Mouse (Mus musculus) hindbrain, embryonic 12.5 days (tissue): ENCODE results near the gene Pop7. TPM values are rescaled to one million over a fixed set of nuclear protein-coding genes. Genes with fewer than 3 reads are reported as not detected.

Source experiments
- ATAC-seq: fragments of 200-750 bp; cut with Nextera tagmentation; 2 replicates; pipeline ENCODE4 v1.8.0; 2017; ENCODE audit warnings: moderate TSS enrichment; ENCODE audit not compliant: low FRiP score
- H3K27ac ChIP-seq: fragments of 300-500 bp; sonication (generic); 2 replicates; pipeline ENCODE4 v1.5.1; 2016; ENCODE audit warnings: mild to moderate bottlenecking
- H3K27me3 ChIP-seq: fragments of 300-500 bp; sonication (generic); 2 replicates; pipeline ENCODE4 v1.6.1; 2016; ENCODE audit warnings: mild to moderate bottlenecking
- H3K36me3 ChIP-seq: fragments of 300-500 bp; sonication (generic); 2 replicates; pipeline ENCODE4 v1.6.1; 2016; ENCODE audit warnings: mild to moderate bottlenecking
- H3K4me1 ChIP-seq: fragments of 300-500 bp; sonication (generic); 2 replicates; pipeline ENCODE4 v1.6.1; 2016
- H3K4me2 ChIP-seq: fragments of 300-500 bp; sonication (generic); replicated peaks from 2 replicates; pipeline ENCODE4 v1.6.1; 2016; ENCODE audit warnings: mild to moderate bottlenecking
- H3K4me3 ChIP-seq: fragments of 300-500 bp; sonication (generic); 2 replicates; pipeline ENCODE4 v1.5.1; 2016; ENCODE audit warnings: mild to moderate bottlenecking
- H3K9ac ChIP-seq: fragments of 300-500 bp; sonication (generic); 2 replicates; pipeline ENCODE4 v1.6.1; 2016; ENCODE audit warnings: mild to moderate bottlenecking, moderate library complexity
- H3K9me3 ChIP-seq: fragments of 300-500 bp; sonication (generic); replicated peaks from 2 replicates; pipeline ENCODE4 v1.6.1; 2016; ENCODE audit warnings: mild to moderate bottlenecking
- WGBS: fragments of 180-500 bp; shearing (Covaris S2); methylation state at CpG from one replicate; pipeline ENCODE4 v1.1.7; 2016; 5-methylcytosine and 5-hydroxymethylcytosine counted together
- polyA plus RNA-seq: library from polyadenylated mRNA; unstranded; fragments of >200 nt; fragmentation: Nextera tagmentation; extraction: Ambion mirVana; gene quantifications from 2 replicates; pipeline ENCODE4 v1.2.1, GENCODE M21; 2016

Gene Pop7
- polyA plus RNA-seq, 1 experiment from 2014 or later = 60.7 TPM

GRCm38 (mm10) chr5:137533117-137533827 is 31.0 kb upstream of the Pop7 start, which contains the start of the genes Epo and Gnb2:
Gene Epo (minus strand): TSS chr5:137533242.
Gene Gnb2 (minus strand): TSS chr5:137533510.
- H3K4me3 ChIP-seq = peak within 1 kb of the TSS; percentile 77
- H3K4me1 ChIP-seq = peaks cover 27% of the 10 kb centered on the region
- H3K9me3 ChIP-seq = no peaks in the 10 kb centered on the region
- peak within 1 kb of the TSS; percentile 96 for H3K27ac ChIP-seq
- H3K9ac ChIP-seq = peak within 1 kb of the TSS; percentile 93
- ATAC-seq = peak; percentile 58
- H3K27me3 ChIP-seq = no peaks in the 10 kb centered on the region
- peaks cover 20% of the 10 kb centered on the region for H3K36me3 ChIP-seq
- WGBS = under 1% methylated on average over 39 of the region's 40 CpGs
- H3K4me2 ChIP-seq = peak within 1 kb of the TSS; percentile 89

GRCm38 (mm10) chr5:137532808-137533116 is 30.4 kb upstream of the Pop7 start:
- Histone ChIP-seq H3K4me3 (peak overlapping the region; percentile 77), H3K9ac (peak overlapping the region; percentile 93), H3K4me2 (peak overlapping the region; percentile 89), H3K4me1 (peaks cover 30% of the 10 kb centered on the region), H3K9me3 (no peaks in the 10 kb centered on the region), H3K36me3 (peaks cover 25% of the 10 kb centered on the region), H3K27me3 (no peaks in the 10 kb centered on the region), H3K27ac (peak overlapping the region; percentile 96)
- ATAC-seq = no peak; the same call in 1 of the 2 replicates
- under 1% methylated on average over 10 of the region's 12 CpGs for WGBS

- ATAC-seq = no peak; the same call in 1 of the 2 replicates
Observed at GRCm38 (mm10) chr5:137532131-137532807, 30.0 kb upstream of the Pop7 start.

GRCm38 (mm10) chr5:137531414-137532130 is 29.3 kb upstream of the Pop7 start:
- peak; percentile 11 for ATAC-seq
- H3K4me1 ChIP-seq = peaks cover 39% of the 10 kb centered on the region
- under 1% methylated on average over 49 of the region's 51 CpGs for WGBS

More at GRCm38 (mm10) chr5:137532131-137532807, 30.0 kb upstream of the Pop7 start:
- peak overlapping the region; percentile 96 for H3K27ac ChIP-seq
- H3K36me3 ChIP-seq = peaks cover 30% of the 10 kb centered on the region
- H3K4me2 ChIP-seq = peak overlapping the region; percentile 89
- H3K4me1 ChIP-seq = peaks cover 35% of the 10 kb centered on the region
- peak overlapping the region; percentile 77 for H3K4me3 ChIP-seq
- peak overlapping the region; percentile 93 for H3K9ac ChIP-seq
- no peaks in the 10 kb centered on the region for H3K9me3 ChIP-seq
- 1% methylated on average over 19 of the region's 19 CpGs for WGBS
- no peaks in the 10 kb centered on the region for H3K27me3 ChIP-seq

GRCm38 (mm10) chr5:137530588-137531413 is 28.5 kb upstream of the Pop7 start:
- under 1% methylated on average over 44 of the region's 46 CpGs for WGBS
- Histone ChIP-seq H3K27me3 (no peaks in the 10 kb centered on the region), H3K4me1 (peaks cover 45% of the 10 kb centered on the region), H3K4me3 (peak overlapping the region; percentile 77), H3K27ac (peak overlapping the region; percentile 96), H3K9ac (peak overlapping the region; percentile 93), H3K9me3 (no peaks in the 10 kb centered on the region), H3K36me3 (peaks cover 38% of the 10 kb centered on the region), H3K4me2 (peak overlapping the region; percentile 89)
- peak; percentile 60 for ATAC-seq

More at GRCm38 (mm10) chr5:137531414-137532130, 29.3 kb upstream of the Pop7 start:
- Histone ChIP-seq H3K9ac (peak overlapping the region; percentile 93), H3K9me3 (no peaks in the 10 kb centered on the region), H3K4me2 (peak overlapping the region; percentile 89), H3K36me3 (peaks cover 33% of the 10 kb centered on the region), H3K27me3 (no peaks in the 10 kb centered on the region), H3K4me3 (peak overlapping the region; percentile 77), H3K27ac (peak overlapping the region; percentile 96)

- H3K27ac ChIP-seq = peak overlapping the region; percentile 96
- H3K27me3 ChIP-seq = no peaks in the 10 kb centered on the region
- WGBS = 73% methylated on average over 8 of the region's 8 CpGs
- H3K36me3 ChIP-seq = peaks cover 45% of the 10 kb centered on the region
- peak overlapping the region; percentile 77 for H3K4me3 ChIP-seq
- H3K4me2 ChIP-seq = peak overlapping the region; percentile 89
- ATAC-seq = no peak
- no peaks in the 10 kb centered on the region for H3K9me3 ChIP-seq
- H3K4me1 ChIP-seq = peaks cover 50% of the 10 kb centered on the region
- H3K9ac ChIP-seq = peak overlapping the region; percentile 93
Observed at GRCm38 (mm10) chr5:137530075-137530474, 27.8 kb upstream of the Pop7 start.

- peak overlapping the region; percentile 93 for H3K9ac ChIP-seq
- H3K4me3 ChIP-seq = peak overlapping the region; percentile 77; the same call in 1 of the 2 replicates
- peak overlapping the region; percentile 89 for H3K4me2 ChIP-seq
- peaks cover 51% of the 10 kb centered on the region for H3K36me3 ChIP-seq
- peak overlapping the region; percentile 96; the same call in 1 of the 2 replicates for H3K27ac ChIP-seq
- H3K27me3 ChIP-seq = no peaks in the 10 kb centered on the region
- no peak for ATAC-seq
- peaks cover 50% of the 10 kb centered on the region for H3K4me1 ChIP-seq
- H3K9me3 ChIP-seq = no peaks in the 10 kb centered on the region
- WGBS = 66% methylated on average over 15 of the region's 15 CpGs
Observed at GRCm38 (mm10) chr5:137529221-137529995, 27.1 kb upstream of the Pop7 start.

GRCm38 (mm10) chr5:137528247-137528968 is 26.1 kb upstream of the Pop7 start:
- H3K4me3 ChIP-seq = no peak overlapping the region
- no peak overlapping the region for H3K4me2 ChIP-seq
- peak overlapping the region; percentile 35; the same call in 1 of the 2 replicates for H3K27ac ChIP-seq
- H3K9me3 ChIP-seq = no peaks in the 10 kb centered on the region
- no peaks in the 10 kb centered on the region for H3K27me3 ChIP-seq
- peaks cover 61% of the 10 kb centered on the region for H3K36me3 ChIP-seq
- no peak for ATAC-seq
- peak overlapping the region; percentile 23 for H3K9ac ChIP-seq
- peaks cover 52% of the 10 kb centered on the region for H3K4me1 ChIP-seq
- 86% methylated on average over 22 of the region's 22 CpGs for WGBS

GRCm38 (mm10) chr5:137527413-137527812 is 25.1 kb upstream of the Pop7 start:
- Histone ChIP-seq H3K27me3 (no peaks in the 10 kb centered on the region), H3K27ac (peak overlapping the region; percentile 60; the same call in 1 of the 2 replicates), H3K4me2 (no peak overlapping the region), H3K4me1 (peaks cover 52% of the 10 kb centered on the region), H3K9ac (peak overlapping the region; percentile 42; the same call in 1 of the 2 replicates), H3K9me3 (no peaks in the 10 kb centered on the region), H3K4me3 (no peak overlapping the region), H3K36me3 (peaks cover 71% of the 10 kb centered on the region)
- no peak for ATAC-seq
- 50% methylated on average over 1 of the region's 1 CpGs for WGBS

GRCm38 (mm10) chr5:137526192-137526936 is 24.0 kb upstream of the Pop7 start:
- Histone ChIP-seq H3K4me1 (peaks cover 52% of the 10 kb centered on the region), H3K9ac (peak overlapping the region; percentile 20; the same call in 1 of the 2 replicates), H3K9me3 (no peaks in the 10 kb centered on the region), H3K4me3 (no peak overlapping the region), H3K4me2 (no peak overlapping the region), H3K27ac (peak overlapping the region; percentile 66), H3K36me3 (peaks cover 82% of the 10 kb centered on the region), H3K27me3 (no peaks in the 10 kb centered on the region)
- 45% methylated on average over 16 of the region's 16 CpGs for WGBS
- ATAC-seq = no peak
